Mouse (Mus musculus): ENCODE data around the gene Ldb1. TPM values are rescaled to one million over a fixed set of nuclear protein-coding genes. Genes with fewer than 3 reads are reported as not detected.
A peak's percentile ranks its signal among the peaks of the same experiment; 100 is the strongest.

The Ldb1 gene
- polyA plus RNA-seq, 1 experiment from 2014 or later = 83.3 TPM

GRCm38 (mm10) chr19:46039478-46039877, 5.5 kb downstream of the Ldb1 start:
- peak overlapping the region; percentile 77 for H3K27ac ChIP-seq
- H3K79me2 ChIP-seq (ENCODE audit: inconsistent target) = peaks cover 84% of the 10 kb centered on the region
- H3K4me3 ChIP-seq (ENCODE audit: inconsistent target) = peak overlapping the region; percentile 34
- peaks cover 16% of the 10 kb centered on the region; the same call in 1 of the 2 replicates for H3K36me3 ChIP-seq (ENCODE audit: inconsistent target)
- 0% methylated on average over 10 of the region's 30 CpGs for WGBS (ENCODE audit: missing documents)

- Histone ChIP-seq H3K79me2 (ENCODE audit: inconsistent target) (peaks cover 78% of the 10 kb centered on the region), H3K36me3 (ENCODE audit: inconsistent target) (peaks cover 22% of the 10 kb centered on the region; the same call in 1 of the 2 replicates), H3K27ac (0 out of 2 replicates have a peak overlapping the region, but pooled peaks have one; percentile 21), H3K4me3 (ENCODE audit: inconsistent target) (peak overlapping the region; percentile 43)
- WGBS (ENCODE audit: missing documents) = 2% methylated on average over 16 of the region's 17 CpGs
Observed at GRCm38 (mm10) chr19:46038851-46039260, 6.2 kb downstream of the Ldb1 start.

GRCm38 (mm10) chr19:46037925-46038850, 6.8 kb downstream of the Ldb1 start:
- WGBS (ENCODE audit: missing documents) = 18% methylated on average over 12 of the region's 13 CpGs
- H3K36me3 ChIP-seq (ENCODE audit: inconsistent target) = peaks cover 29% of the 10 kb centered on the region
- 0 out of 2 replicates have a peak overlapping the region, but pooled peaks have one; percentile 21 for H3K27ac ChIP-seq
- peak overlapping the region; percentile 43 for H3K4me3 ChIP-seq (ENCODE audit: inconsistent target)
- peaks cover 71% of the 10 kb centered on the region for H3K79me2 ChIP-seq (ENCODE audit: inconsistent target)

GRCm38 (mm10) chr19:46037243-46037924, 7.6 kb downstream of the Ldb1 start:
- WGBS (ENCODE audit: missing documents) = 47% methylated on average over 6 of the region's 6 CpGs
- no peak overlapping the region for H3K27ac ChIP-seq
- H3K4me3 ChIP-seq (ENCODE audit: inconsistent target) = no peak overlapping the region
- H3K36me3 ChIP-seq (ENCODE audit: inconsistent target) = peaks cover 37% of the 10 kb centered on the region
- H3K79me2 ChIP-seq (ENCODE audit: inconsistent target) = peaks cover 63% of the 10 kb centered on the region

GRCm38 (mm10) chr19:46036477-46037242, 8.4 kb downstream of the Ldb1 start:
- peaks cover 56% of the 10 kb centered on the region for H3K79me2 ChIP-seq (ENCODE audit: inconsistent target)
- H3K36me3 ChIP-seq (ENCODE audit: inconsistent target) = peaks cover 44% of the 10 kb centered on the region
- WGBS (ENCODE audit: missing documents) = 94% methylated on average over 13 of the region's 13 CpGs
- H3K4me3 ChIP-seq (ENCODE audit: inconsistent target) = no peak overlapping the region
- no peak overlapping the region for H3K27ac ChIP-seq

- H3K27ac ChIP-seq = no peak overlapping the region
- no peak overlapping the region for H3K4me3 ChIP-seq (ENCODE audit: inconsistent target)
- H3K79me2 ChIP-seq (ENCODE audit: inconsistent target) = peaks cover 49% of the 10 kb centered on the region
- peaks cover 45% of the 10 kb centered on the region for H3K36me3 ChIP-seq (ENCODE audit: inconsistent target)
- WGBS (ENCODE audit: missing documents) = 95% methylated on average over 13 of the region's 13 CpGs
Observed at GRCm38 (mm10) chr19:46035971-46036370, 9.0 kb downstream of the Ldb1 start.

GRCm38 (mm10) chr19:46033911-46034310, 11.1 kb downstream of the Ldb1 start:
- peaks cover 45% of the 10 kb centered on the region for H3K36me3 ChIP-seq (ENCODE audit: inconsistent target)
- WGBS (ENCODE audit: missing documents) = 97% methylated on average over 11 of the region's 11 CpGs
- no peak overlapping the region for H3K4me3 ChIP-seq (ENCODE audit: inconsistent target)
- no peak overlapping the region for H3K27ac ChIP-seq
- H3K79me2 ChIP-seq (ENCODE audit: inconsistent target) = peaks cover 34% of the 10 kb centered on the region

- WGBS (ENCODE audit: missing documents) = 91% methylated on average over 24 of the region's 26 CpGs
- Histone ChIP-seq H3K4me3 (ENCODE audit: inconsistent target) (no peak overlapping the region), H3K79me2 (ENCODE audit: inconsistent target) (peaks cover 24% of the 10 kb centered on the region), H3K27ac (no peak overlapping the region), H3K36me3 (ENCODE audit: inconsistent target) (peaks cover 45% of the 10 kb centered on the region)
Observed at GRCm38 (mm10) chr19:46032731-46033510, 12.1 kb downstream of the Ldb1 start.

- no peak overlapping the region for H3K4me3 ChIP-seq (ENCODE audit: inconsistent target)
- no peak overlapping the region for H3K27ac ChIP-seq
- WGBS (ENCODE audit: missing documents) = 84% methylated on average over 9 of the region's 9 CpGs
- peaks cover 45% of the 10 kb centered on the region for H3K36me3 ChIP-seq (ENCODE audit: inconsistent target)
- peaks cover 13% of the 10 kb centered on the region for H3K79me2 ChIP-seq (ENCODE audit: inconsistent target)
Observed at GRCm38 (mm10) chr19:46031689-46032432, 13.2 kb downstream of the Ldb1 start.

- no peaks in the 10 kb centered on the region; the same call in 1 of the 2 replicates for H3K79me2 ChIP-seq (ENCODE audit: inconsistent target)
- H3K36me3 ChIP-seq (ENCODE audit: inconsistent target) = peaks cover 38% of the 10 kb centered on the region
- no peak overlapping the region for H3K27ac ChIP-seq
- no peak overlapping the region for H3K4me3 ChIP-seq (ENCODE audit: inconsistent target)
- WGBS (ENCODE audit: missing documents) = 96% methylated on average over 8 of the region's 10 CpGs
Observed at GRCm38 (mm10) chr19:46030196-46030983, 14.6 kb downstream of the Ldb1 start.

GRCm38 (mm10) chr19:46029652-46030051, 15.4 kb downstream of the Ldb1 start:
- Histone ChIP-seq H3K4me3 (ENCODE audit: inconsistent target) (no peak overlapping the region), H3K36me3 (ENCODE audit: inconsistent target) (peaks cover 31% of the 10 kb centered on the region), H3K79me2 (ENCODE audit: inconsistent target) (no peaks in the 10 kb centered on the region), H3K27ac (no peak overlapping the region)
- 100% methylated on average over 1 of the region's 1 CpGs for WGBS (ENCODE audit: missing documents)

GRCm38 (mm10) chr19:46028747-46029320, 16.2 kb downstream of the Ldb1 start:
- Histone ChIP-seq H3K27ac (no peak overlapping the region), H3K4me3 (ENCODE audit: inconsistent target) (no peak overlapping the region), H3K79me2 (ENCODE audit: inconsistent target) (no peaks in the 10 kb centered on the region), H3K36me3 (ENCODE audit: inconsistent target) (peaks cover 23% of the 10 kb centered on the region)
- WGBS (ENCODE audit: missing documents) = 67% methylated on average over 10 of the region's 11 CpGs
